Mouse (Mus musculus): Measurements from ENCODE around the gene Olfr508.
"Not testable (repeated sequence)": the region's sequence is repeated elsewhere in the genome, so short reads cannot be mapped to it uniquely, and the experiment has no call there.

Olfr508 gene

DNA sequence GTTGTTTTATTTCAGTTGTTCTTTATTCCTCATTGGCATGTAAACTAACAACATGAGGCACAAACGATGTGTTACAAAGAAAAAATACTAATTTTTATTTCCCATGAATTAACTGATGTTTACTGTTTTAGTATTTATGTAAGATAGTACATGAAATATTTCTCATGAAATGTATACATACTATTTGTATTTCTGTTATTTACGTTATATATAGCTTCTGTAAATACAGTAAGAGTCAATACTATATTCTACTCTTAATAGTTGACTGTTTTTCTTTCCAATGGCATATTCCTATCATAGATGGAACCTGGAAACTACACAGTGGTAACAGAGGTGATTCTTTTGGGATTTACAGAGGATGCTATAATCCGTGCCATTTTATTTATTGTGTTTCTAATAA, at the start of gene Olfr508:
TSS of gene Olfr508 (plus strand) at position 301 of the 400 bp plus-strand sequence.
- DNase-seq, result no peak

DNA sequence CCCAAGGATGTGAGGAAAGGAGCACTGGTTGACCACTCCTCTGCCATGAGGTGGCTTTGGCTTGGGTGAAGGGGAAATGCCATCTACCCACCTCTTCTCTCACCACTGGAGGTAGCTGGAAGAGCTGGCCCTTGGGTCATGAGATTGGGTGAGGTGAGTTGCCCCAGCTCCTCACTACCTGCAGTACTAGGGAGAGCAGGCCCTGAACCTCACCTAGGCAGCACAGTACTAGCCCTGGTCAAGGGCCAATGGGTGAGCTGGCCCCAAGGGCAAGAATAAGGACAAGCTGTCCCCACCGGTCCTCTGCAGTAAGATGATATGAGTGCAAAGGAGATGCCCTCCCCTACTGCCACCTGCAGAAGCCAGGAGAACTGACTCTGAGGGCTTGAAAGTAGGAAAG, 40.0 kb upstream of the Olfr508 start:
- no peak for DNase-seq

DNA sequence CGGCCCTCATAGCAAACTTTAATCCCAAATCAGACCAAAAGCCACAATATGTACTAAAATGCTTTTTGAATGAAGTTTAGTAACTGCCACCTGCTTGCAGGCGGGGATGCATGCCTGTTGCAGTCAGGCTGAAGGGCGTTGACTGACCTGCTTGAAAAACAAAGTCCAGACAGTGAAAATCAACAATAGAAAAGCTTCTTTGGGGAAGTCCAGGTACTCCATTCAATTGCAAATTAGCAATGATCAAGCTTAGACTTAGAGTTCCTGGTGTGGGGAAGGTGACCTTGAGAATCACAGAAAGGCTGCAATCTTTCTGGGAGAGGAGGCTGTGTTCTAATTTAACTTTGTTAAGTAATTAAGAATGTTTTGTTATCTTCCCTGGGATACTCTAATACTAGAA, 27.9 kb upstream of the Olfr508 start:
- DNase-seq, result not testable (repeated sequence)

DNA sequence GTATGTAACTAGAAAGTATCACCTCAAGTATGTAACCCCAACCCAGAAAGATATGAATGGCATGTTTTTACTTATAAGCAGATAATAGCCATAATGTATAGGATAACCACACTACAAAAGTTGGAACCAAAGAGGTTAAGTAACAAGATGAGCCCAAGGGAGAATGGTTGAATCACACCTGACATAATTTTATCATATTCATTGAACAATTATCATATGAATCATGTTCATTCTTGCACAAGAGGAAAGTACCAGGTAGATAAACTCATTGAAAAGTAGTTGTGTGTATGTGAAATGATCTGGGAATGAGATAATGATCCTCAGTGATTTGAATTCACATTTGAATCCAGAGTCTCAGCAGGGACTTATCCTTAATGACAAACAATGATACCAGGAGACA, 19.3 kb upstream of the Olfr508 start, which contains the start of gene Olfr506:
TSS of gene Olfr506 (plus strand) at position 301 of the 400 bp plus-strand sequence.
- no peak for DNase-seq

DNA sequence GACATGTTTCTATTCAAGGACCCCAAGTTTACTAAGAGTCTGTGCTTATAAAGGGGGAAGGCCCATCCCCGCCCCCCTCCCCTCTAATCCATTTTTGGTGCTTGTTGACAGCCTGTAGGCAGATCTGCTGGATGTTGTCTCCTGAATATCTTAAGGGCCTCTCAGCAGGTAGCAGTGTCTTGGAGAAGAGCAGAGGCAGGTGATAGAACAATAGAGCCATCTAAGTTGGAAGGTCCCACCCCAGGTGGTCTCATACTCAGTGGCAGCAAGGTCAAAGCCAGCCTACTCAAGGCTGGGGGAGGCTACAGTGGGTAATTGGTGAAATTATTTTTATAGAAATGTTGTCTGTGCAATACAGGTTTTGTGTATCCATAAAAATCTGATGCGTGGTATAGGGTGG, 15.7 kb upstream of the Olfr508 start:
- DNase-seq, result no peak

DNA sequence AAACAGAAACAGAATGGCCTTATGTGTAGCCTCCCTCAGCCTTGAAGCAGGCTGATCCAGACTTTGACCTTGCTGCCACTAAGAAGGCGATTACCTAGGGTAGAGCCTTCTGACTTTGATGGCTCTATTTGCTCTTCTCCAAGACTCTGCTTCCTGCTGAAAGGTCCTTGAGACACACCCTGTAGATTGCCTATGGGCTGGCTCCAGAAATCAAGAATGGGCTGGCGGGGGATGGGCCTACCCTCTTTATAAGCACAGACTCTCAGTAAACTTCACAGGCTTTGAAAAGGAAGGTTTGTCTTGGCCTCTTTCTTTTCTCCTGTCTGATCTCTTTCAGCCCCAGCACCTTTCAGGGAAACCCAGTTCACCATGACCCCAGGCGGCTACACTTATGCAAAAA, 13.0 kb upstream of the Olfr508 start:
- DNase-seq, result not testable (repeated sequence)

DNA sequence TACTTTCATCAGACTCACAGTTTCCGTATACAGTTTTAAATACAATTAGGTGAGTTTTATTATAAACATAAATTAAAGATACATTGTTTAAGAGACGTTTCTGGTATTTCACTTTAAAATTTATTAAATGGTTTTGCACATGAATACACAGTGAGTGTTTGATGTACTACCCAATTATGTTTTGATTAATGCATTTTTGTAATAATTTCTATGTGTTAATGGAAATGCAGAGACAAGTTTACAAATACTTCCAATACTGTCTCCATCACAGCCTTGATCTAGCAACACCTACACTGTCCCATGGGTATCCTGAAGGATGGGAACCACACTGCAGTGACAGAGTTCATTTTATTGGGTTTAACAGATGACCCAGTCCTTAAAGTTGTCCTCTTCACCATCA, 8.3 kb upstream of the Olfr508 start, which contains the start of gene Olfr507:
TSS of gene Olfr507 (plus strand) at position 301 of the 400 bp plus-strand sequence.
- no peak for DNase-seq

DNA sequence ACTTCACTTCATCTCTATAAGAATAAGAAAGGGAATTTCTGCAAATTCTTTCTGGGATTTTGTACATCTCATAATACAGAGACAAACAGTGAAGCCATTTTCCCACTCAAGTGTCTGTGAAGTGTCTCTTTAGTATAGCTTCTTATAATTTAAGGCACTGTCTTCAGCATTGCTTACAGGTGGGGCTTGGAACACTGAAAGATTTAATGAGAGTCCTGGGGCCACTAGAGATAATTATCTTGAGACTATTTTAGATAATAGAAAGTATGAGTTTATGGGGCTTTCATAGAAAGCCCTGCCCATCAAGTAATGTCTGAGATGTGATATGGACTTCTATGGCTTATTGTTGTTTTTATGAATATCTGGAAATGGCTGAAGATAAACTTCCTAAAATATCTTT, 22.0 kb downstream of the Olfr508 start, which contains the start of gene Olfr509:
TSS of gene Olfr509 (minus strand) at position 101 of the 400 bp plus-strand sequence.
- no peak for DNase-seq

DNA sequence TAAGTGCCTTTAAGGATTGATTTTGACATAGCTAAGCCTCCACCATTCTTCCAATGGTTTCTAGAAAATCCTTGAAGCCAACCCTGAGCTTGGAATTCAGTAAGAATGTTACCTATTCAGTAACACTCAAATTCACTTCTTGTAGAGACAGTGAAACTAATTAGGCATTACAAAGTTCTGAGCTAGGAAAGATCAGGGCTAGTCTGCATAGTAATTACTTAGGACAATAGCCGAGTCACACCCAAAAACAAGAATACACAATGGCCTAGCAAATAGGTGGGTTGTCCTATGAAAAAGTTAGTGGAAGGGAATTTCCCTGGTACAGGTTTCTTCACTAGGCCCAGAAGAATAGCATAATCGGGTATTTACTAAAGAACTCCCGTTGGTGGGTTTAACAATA, 32.6 kb downstream of the Olfr508 start:
- DNase-seq, result no peak

DNA sequence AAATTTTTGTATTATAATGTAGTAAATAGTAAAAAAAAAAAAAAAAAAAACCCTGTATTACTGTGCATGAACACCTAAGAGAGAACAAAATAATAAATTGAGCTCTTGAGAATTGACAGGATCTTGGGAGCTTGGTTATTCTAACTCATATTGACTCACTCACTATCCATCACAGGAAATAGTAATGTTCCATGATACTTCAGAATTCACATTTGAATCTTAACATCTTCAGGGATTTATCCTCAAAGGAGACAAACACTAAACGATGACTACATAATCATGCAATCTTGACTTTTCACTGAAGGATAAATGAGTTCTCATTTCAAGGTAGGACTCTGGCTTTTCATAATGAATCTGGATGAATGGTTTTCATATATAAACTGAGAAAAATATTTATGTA, 36.3 kb downstream of the Olfr508 start, which contains the start of gene Olfr510:
TSS of gene Olfr510 (plus strand) at position 301 of the 400 bp plus-strand sequence.
- no peak for DNase-seq

DNA sequence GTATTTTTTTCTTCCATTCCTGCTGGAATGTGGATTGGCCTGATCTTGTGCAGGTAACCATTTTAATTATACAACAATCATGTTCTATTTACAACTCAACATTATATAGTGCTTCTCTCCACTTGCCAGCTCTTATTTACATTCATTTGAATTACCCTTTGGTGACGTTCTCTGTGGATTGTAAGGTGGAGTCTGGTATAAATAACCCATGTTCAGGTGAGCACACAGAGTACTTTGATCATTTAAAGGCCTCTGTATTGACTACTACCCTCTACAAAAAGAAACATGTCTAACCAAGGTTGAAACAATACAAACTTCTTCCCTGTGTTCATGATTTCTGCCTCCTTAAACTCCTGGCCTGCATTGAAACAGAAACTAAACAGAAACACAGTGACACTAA, 41.3 kb downstream of the Olfr508 start:
- no peak for DNase-seq

DNA sequence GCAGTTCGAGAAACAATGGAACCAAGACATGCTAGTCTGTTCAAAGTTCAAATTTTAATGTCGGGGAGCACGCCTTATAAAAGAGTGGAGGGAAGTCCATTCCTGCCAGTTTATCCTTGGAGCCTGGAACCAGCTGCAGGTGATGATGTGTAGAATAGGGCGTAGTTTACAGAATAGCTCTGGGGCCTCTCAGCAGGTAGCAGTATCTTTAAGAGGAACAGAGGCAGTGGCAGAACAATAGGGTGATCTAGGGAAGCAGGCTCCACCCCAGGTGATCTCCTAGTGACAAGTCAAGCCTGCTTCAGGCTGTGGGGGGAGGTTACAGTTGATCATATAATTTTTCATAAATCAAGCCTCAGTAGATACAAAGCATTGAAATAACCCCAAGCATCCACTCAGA, 49.1 kb downstream of the Olfr508 start:
- DNase-seq, result no peak

All from cerebellum, postnatal 14 days (tissue).